Mouse (Mus musculus) granulocyte monocyte progenitor cell, adult 5-6 weeks (primary cell): ENCODE measurements around the gene Cabp2. TPM values are rescaled to one million over a fixed set of nuclear protein-coding genes. Genes with fewer than 3 reads are reported as not detected.

Experiments
- total RNA-seq, 2 experiments: library from RNA; stranded (forward) in 1 of 2; stranded (reverse) in 1 of 2; fragments of 200-712, 200-1000 nt in 1 of 2; fragments of >200 nt in 1 of 2; fragmentation: Nextera tagmentation in 1 of 2; gene quantifications; 2 replicates each; pipeline ENCODE4 v1.2.3; 2014 to 2017

Cabp2 gene
- total RNA-seq, 2 experiments from 2014 or later: not detected

Other genes starting within 250 kb of the Cabp2 start
Only the 30 nearest of the 34 such genes appear.
- 165 and 253 TPM in 2 replicates for gene Tcirg1, start 174.4 kb upstream of the Cabp2 start, total RNA-seq (2014; fragmentation: Nextera tagmentation)
- 159 and 178 TPM in 2 replicates for gene Tcirg1, start 174.4 kb upstream of the Cabp2 start, total RNA-seq (2017)
- 157 and 158 TPM in 2 replicates for gene Ndufs8, start 168.8 kb upstream of the Cabp2 start, total RNA-seq (2014; fragmentation: Nextera tagmentation)
- gene Ndufs8, start 168.8 kb upstream of the Cabp2 start, total RNA-seq (2017): 89.0 and 91.9 TPM in 2 replicates
- gene Aldh3b1, start 151.8 kb upstream of the Cabp2 start, total RNA-seq (2014; fragmentation: Nextera tagmentation): 5.9 and 8.4 TPM in 2 replicates
- 8.4 and 14.1 TPM in 2 replicates for gene Aldh3b1, start 151.8 kb upstream of the Cabp2 start, total RNA-seq (2017)
- 162 and 191 TPM in 2 replicates for gene Unc93b1, start 146.4 kb upstream of the Cabp2 start, total RNA-seq (2014; fragmentation: Nextera tagmentation)
- gene Unc93b1, start 146.4 kb upstream of the Cabp2 start, total RNA-seq (2017): 205 and 220 TPM in 2 replicates
- not detected in 2 replicates for gene Aldh3b3, start 122.9 kb upstream of the Cabp2 start, total RNA-seq (2014; fragmentation: Nextera tagmentation)
- not detected in 2 replicates for gene Aldh3b3, start 122.9 kb upstream of the Cabp2 start, total RNA-seq (2017)
- not detected in 2 replicates for gene Aldh3b2, start 109.2 kb upstream of the Cabp2 start, total RNA-seq (2014; fragmentation: Nextera tagmentation)
- 0.09 TPM in 1 of 2 replicates, not detected in the other for gene Aldh3b2, start 109.2 kb upstream of the Cabp2 start, total RNA-seq (2017)
- gene Acy3, start 95.0 kb upstream of the Cabp2 start, total RNA-seq (2014; fragmentation: Nextera tagmentation): 4.1 and 6.4 TPM in 2 replicates
- gene Acy3, start 95.0 kb upstream of the Cabp2 start, total RNA-seq (2017): 0.73 and 4.0 TPM in 2 replicates
- not detected in 2 replicates for gene Tbx10, start 88.8 kb upstream of the Cabp2 start, total RNA-seq (2014; fragmentation: Nextera tagmentation)
- gene Tbx10, start 88.8 kb upstream of the Cabp2 start, total RNA-seq (2017): not detected in 2 replicates
- 9.7 and 16.3 TPM in 2 replicates for gene Nudt8, start 81.0 kb upstream of the Cabp2 start, total RNA-seq (2014; fragmentation: Nextera tagmentation)
- 4.4 and 10.5 TPM in 2 replicates for gene Nudt8, start 81.0 kb upstream of the Cabp2 start, total RNA-seq (2017)
- gene Gm49405, start 81.0 kb upstream of the Cabp2 start, total RNA-seq (2014; fragmentation: Nextera tagmentation): 0.30 and 3.0 TPM in 2 replicates
- gene Gm49405, start 81.0 kb upstream of the Cabp2 start, total RNA-seq (2017): 1.2 and 1.3 TPM in 2 replicates
- gene Doc2g, start 78.3 kb upstream of the Cabp2 start, total RNA-seq (2014; fragmentation: Nextera tagmentation): 3.0 and 7.0 TPM in 2 replicates
- 0.46 and 2.9 TPM in 2 replicates for gene Doc2g, start 78.3 kb upstream of the Cabp2 start, total RNA-seq (2017)
- 93.8 and 132 TPM in 2 replicates for gene Ndufv1, start 68.8 kb upstream of the Cabp2 start, total RNA-seq (2014; fragmentation: Nextera tagmentation)
- 222 and 241 TPM in 2 replicates for gene Ndufv1, start 68.8 kb upstream of the Cabp2 start, total RNA-seq (2017)
- gene Gstp1, start 43.6 kb upstream of the Cabp2 start, total RNA-seq (2014; fragmentation: Nextera tagmentation): 235 and 335 TPM in 2 replicates
- gene Gstp1, start 43.6 kb upstream of the Cabp2 start, total RNA-seq (2017): 84.1 and 120 TPM in 2 replicates
- not detected in 2 replicates for gene Gstp2, start 35.6 kb upstream of the Cabp2 start, total RNA-seq (2014; fragmentation: Nextera tagmentation)
- 4.3 TPM in 1 of 2 replicates, not detected in the other for gene Gstp2, start 35.6 kb upstream of the Cabp2 start, total RNA-seq (2017)
- gene Gstp3, start 22.0 kb upstream of the Cabp2 start, total RNA-seq (2014; fragmentation: Nextera tagmentation): not detected in 2 replicates
- 0.65 TPM in 1 of 2 replicates, not detected in the other for gene Gstp3, start 22.0 kb upstream of the Cabp2 start, total RNA-seq (2017)
- gene Cdk2ap2, start 15.6 kb downstream of the Cabp2 start, total RNA-seq (2014; fragmentation: Nextera tagmentation): 119 and 155 TPM in 2 replicates
- gene Cdk2ap2, start 15.6 kb downstream of the Cabp2 start, total RNA-seq (2017): 33.7 and 36.5 TPM in 2 replicates
- 11.3 and 16.8 TPM in 2 replicates for gene Pitpnm1, start 18.4 kb downstream of the Cabp2 start, total RNA-seq (2014; fragmentation: Nextera tagmentation)
- gene Pitpnm1, start 18.4 kb downstream of the Cabp2 start, total RNA-seq (2017): 4.5 and 24.3 TPM in 2 replicates
- 19.6 and 60.2 TPM in 2 replicates for gene Aip, start 44.3 kb downstream of the Cabp2 start, total RNA-seq (2014; fragmentation: Nextera tagmentation)
- 31.3 and 38.6 TPM in 2 replicates for gene Aip, start 44.3 kb downstream of the Cabp2 start, total RNA-seq (2017)
- not detected in 2 replicates for gene Gpr152, start 58.2 kb downstream of the Cabp2 start, total RNA-seq (2014; fragmentation: Nextera tagmentation)
- gene Gpr152, start 58.2 kb downstream of the Cabp2 start, total RNA-seq (2017): not detected in 2 replicates
- gene Cabp4, start 62.5 kb downstream of the Cabp2 start, total RNA-seq (2014; fragmentation: Nextera tagmentation): not detected in 2 replicates
- gene Cabp4, start 62.5 kb downstream of the Cabp2 start, total RNA-seq (2017): not detected in 2 replicates
- gene Coro1b, start 67.0 kb downstream of the Cabp2 start, total RNA-seq (2014; fragmentation: Nextera tagmentation): 143 and 234 TPM in 2 replicates
- gene Coro1b, start 67.0 kb downstream of the Cabp2 start, total RNA-seq (2017): 71.3 and 73.2 TPM in 2 replicates
- gene Ptprcap, start 72.0 kb downstream of the Cabp2 start, total RNA-seq (2014; fragmentation: Nextera tagmentation): 40.8 and 53.6 TPM in 2 replicates
- gene Ptprcap, start 72.0 kb downstream of the Cabp2 start, total RNA-seq (2017): 64.9 and 84.1 TPM in 2 replicates
- gene Rps6kb2, start 81.8 kb downstream of the Cabp2 start, total RNA-seq (2014; fragmentation: Nextera tagmentation): 42.5 and 45.6 TPM in 2 replicates
- gene Rps6kb2, start 81.8 kb downstream of the Cabp2 start, total RNA-seq (2017): 21.0 and 31.6 TPM in 2 replicates
- gene Carns1, start 93.9 kb downstream of the Cabp2 start, total RNA-seq (2014; fragmentation: Nextera tagmentation): 0.58 and 5.7 TPM in 2 replicates
- gene Carns1, start 93.9 kb downstream of the Cabp2 start, total RNA-seq (2017): 1.1 and 2.9 TPM in 2 replicates
- 41.1 and 50.1 TPM in 2 replicates for gene Tbc1d10c, start 109.7 kb downstream of the Cabp2 start, total RNA-seq (2014; fragmentation: Nextera tagmentation)
- gene Tbc1d10c, start 109.7 kb downstream of the Cabp2 start, total RNA-seq (2017): 11.3 and 18.4 TPM in 2 replicates
- gene Ppp1ca, start 110.5 kb downstream of the Cabp2 start, total RNA-seq (2014; fragmentation: Nextera tagmentation): 406 and 527 TPM in 2 replicates
- gene Ppp1ca, start 110.5 kb downstream of the Cabp2 start, total RNA-seq (2017): 494 and 518 TPM in 2 replicates
- gene Rad9a, start 120.1 kb downstream of the Cabp2 start, total RNA-seq (2014; fragmentation: Nextera tagmentation): 27.8 and 41.3 TPM in 2 replicates
- 16.0 and 16.3 TPM in 2 replicates for gene Rad9a, start 120.1 kb downstream of the Cabp2 start, total RNA-seq (2017)
- 6.8 and 7.4 TPM in 2 replicates for gene Clcf1, start 132.7 kb downstream of the Cabp2 start, total RNA-seq (2014; fragmentation: Nextera tagmentation)
- 0.67 and 1.8 TPM in 2 replicates for gene Clcf1, start 132.7 kb downstream of the Cabp2 start, total RNA-seq (2017)
- not detected in 2 replicates for gene AC109138.7, start 132.8 kb downstream of the Cabp2 start, total RNA-seq (2014; fragmentation: Nextera tagmentation)
- gene AC109138.7, start 132.8 kb downstream of the Cabp2 start, total RNA-seq (2017): not detected in 2 replicates
- gene Pold4, start 150.3 kb downstream of the Cabp2 start, total RNA-seq (2014; fragmentation: Nextera tagmentation): 68.6 and 117 TPM in 2 replicates
- gene Pold4, start 150.3 kb downstream of the Cabp2 start, total RNA-seq (2017): 69.5 and 92.0 TPM in 2 replicates